Mouse (Mus musculus) MEL (cell line): ENCODE results near the gene Nckipsd. TPM values are rescaled to one million over a fixed set of nuclear protein-coding genes. Genes with fewer than 3 reads are reported as not detected.
A peak's percentile ranks its signal among the peaks of the same experiment; 100 is the strongest.

Source experiments
- DNase-seq: peaks from one replicate; pipeline ENCODE4 v3.0.0; 2011; ENCODE audit warnings: low read depth, low spot score
- H3K27ac ChIP-seq: 2 replicates; pipeline ENCODE4 v1.5.1; 2012; ENCODE audit warnings: low read depth, mild to moderate bottlenecking, control low read depth, low read length, moderate library complexity; ENCODE audit not compliant: control insufficient read depth
- H3K27me3 ChIP-seq, 2 experiments: fragments of 150-350 bp in 1 of 2; sonication (generic) in 1 of 2; 2 replicates each; pipeline ENCODE4 v1.6.1; 2012; ENCODE audit warnings: low read length in 2 of 2, mild to moderate bottlenecking in 2 of 2, improper control_type of control experiment in 1 of 2, moderate library complexity in 1 of 2; ENCODE audit not compliant: insufficient read depth in 2 of 2, control insufficient read depth in 1 of 2
- H3K36me3 ChIP-seq, 2 experiments: 2 replicates each; pipeline ENCODE4 v1.6.1; 2012 to 2014; ENCODE audit warnings: low read length in 2 of 2, improper control_type of control experiment in 1 of 2, inconsistent platforms in 1 of 2, mild to moderate bottlenecking in 1 of 2; ENCODE audit not compliant: insufficient read depth in 2 of 2, control insufficient read depth in 1 of 2
- H3K4me1 ChIP-seq, 2 experiments: fragments of 150-350 bp in 1 of 2; sonication (generic) in 1 of 2; 2 replicates each; pipeline ENCODE4 v1.6.1; 2012; ENCODE audit warnings: low read length in 2 of 2, improper control_type of control experiment in 1 of 2, mild to moderate bottlenecking in 1 of 2; ENCODE audit not compliant: insufficient read depth in 2 of 2, control insufficient read depth in 1 of 2
- H3K4me3 ChIP-seq, 2 experiments: fragments of 150-350 bp in 1 of 2; sonication (generic) in 1 of 2; 2 replicates each; pipeline ENCODE4 v1.5.1; 2012; ENCODE audit warnings: low read depth in 2 of 2, low read length in 2 of 2, mild to moderate bottlenecking in 2 of 2, moderate library complexity in 2 of 2, control low read depth in 1 of 2, improper control_type of control experiment in 1 of 2; ENCODE audit not compliant: control insufficient read depth in 1 of 2, insufficient read depth in 1 of 2
- H3K79me2 ChIP-seq: 2 replicates; pipeline ENCODE4 v1.6.1; 2012; ENCODE audit warnings: mild to moderate bottlenecking, low read length, moderate library complexity; ENCODE audit not compliant: control insufficient read depth, poor library complexity, insufficient read depth
- H3K9ac ChIP-seq: 2 replicates; pipeline ENCODE4 v1.6.1; 2012; ENCODE audit warnings: low read depth, mild to moderate bottlenecking, control low read depth, low read length, moderate library complexity; ENCODE audit not compliant: control insufficient read depth, poor library complexity, severe bottlenecking
- H3K9me3 ChIP-seq: fragments of 150-350 bp; sonication (generic); replicated peaks from 2 replicates; pipeline ENCODE4 v1.6.1; 2012; ENCODE audit warnings: mild to moderate bottlenecking, low read length, improper control_type of control experiment, moderate library complexity; ENCODE audit not compliant: insufficient read depth
- CHD1 ChIP-seq: IDR thresholded peaks from 2 replicates; pipeline ENCODE4 v1.6.1; 2012; ENCODE audit warnings: low read depth, mild to moderate bottlenecking, inconsistent platforms, low read length, improper control_type of control experiment
- CHD2 ChIP-seq: IDR thresholded peaks from 2 replicates; pipeline ENCODE4 v1.6.1; 2011; ENCODE audit warnings: low read length, improper control_type of control experiment
- CTCF ChIP-seq, 3 experiments: IDR thresholded peaks in 2 of 3; conservative IDR thresholded peaks in 1 of 3; 2 replicates each; pipeline ENCODE4 v1.5.1; 2011 to 2012; ENCODE audit warnings: low read length in 3 of 3, low read depth in 2 of 3, mild to moderate bottlenecking in 2 of 3, improper control_type of control experiment in 1 of 3, inconsistent platforms in 1 of 3, mixed read lengths in 1 of 3, moderate library complexity in 1 of 3; ENCODE audit not compliant: control insufficient read depth in 1 of 3, insufficient read depth in 1 of 3, poor library complexity in 1 of 3, severe bottlenecking in 1 of 3
- E2F4 ChIP-seq: IDR thresholded peaks from 2 replicates; pipeline ENCODE4 v1.6.1; 2011; ENCODE audit warnings: low read depth, low read length, improper control_type of control experiment, borderline replicate concordance
- ELF1 ChIP-seq: IDR thresholded peaks from 2 replicates; pipeline ENCODE4 v1.6.1; 2014; ENCODE audit warnings: low read depth, mild to moderate bottlenecking, inconsistent platforms, low read length, improper control_type of control experiment, moderate library complexity
- ETS1 ChIP-seq: IDR thresholded peaks from 2 replicates; pipeline ENCODE4 v1.6.1; 2012; ENCODE audit warnings: low read depth, mild to moderate bottlenecking, inconsistent platforms, low read length, improper control_type of control experiment, moderate library complexity
- HCFC1 ChIP-seq: IDR thresholded peaks from 2 replicates; pipeline ENCODE4 v1.6.1; 2012; ENCODE audit warnings: low read depth, mild to moderate bottlenecking, inconsistent platforms, low read length, improper control_type of control experiment, moderate library complexity
- JUND ChIP-seq: IDR thresholded peaks from 2 replicates; pipeline ENCODE4 v1.6.1; 2011; ENCODE audit warnings: low read depth, mild to moderate bottlenecking, improper control_type of control experiment, low read length
- KAT2A ChIP-seq: conservative IDR thresholded peaks from 2 replicates; pipeline ENCODE4 v1.6.1; 2012; ENCODE audit warnings: low read depth, low read length, improper control_type of control experiment, inconsistent platforms
- MAX ChIP-seq: IDR thresholded peaks from 2 replicates; pipeline ENCODE4 v1.6.1; 2011; ENCODE audit warnings: low read length, improper control_type of control experiment
- MAZ ChIP-seq: IDR thresholded peaks from 2 replicates; pipeline ENCODE4 v1.6.1; 2012; ENCODE audit warnings: low read depth, mild to moderate bottlenecking, inconsistent platforms, low read length, improper control_type of control experiment
- MEF2A ChIP-seq: IDR thresholded peaks from 2 replicates; pipeline ENCODE4 v1.6.1; 2014; ENCODE audit warnings: low read depth, mild to moderate bottlenecking, inconsistent platforms, low read length, improper control_type of control experiment; ENCODE audit not compliant: poor library complexity, insufficient replicate concordance, severe bottlenecking; ENCODE audit errors: extremely low read depth
- MXI1 ChIP-seq: IDR thresholded peaks from 2 replicates; pipeline ENCODE4 v1.6.1; 2011; ENCODE audit warnings: mild to moderate bottlenecking, low read depth, low read length, improper control_type of control experiment
- MYB ChIP-seq: IDR thresholded peaks from 2 replicates; pipeline ENCODE4 v1.6.1; 2011; ENCODE audit warnings: mild to moderate bottlenecking, low read depth, low read length, improper control_type of control experiment
- MYC ChIP-seq: IDR thresholded peaks from 2 replicates; pipeline ENCODE4 v1.6.1; 2011; ENCODE audit warnings: low read depth, mild to moderate bottlenecking, low read length, improper control_type of control experiment, moderate library complexity
- NELFE ChIP-seq: IDR thresholded peaks from 2 replicates; pipeline ENCODE4 v1.6.1; 2011; ENCODE audit warnings: low read depth, low read length, improper control_type of control experiment
- NRF1 ChIP-seq: IDR thresholded peaks from 2 replicates; pipeline ENCODE4 v1.6.1; 2014; ENCODE audit warnings: low read depth, mild to moderate bottlenecking, inconsistent platforms, low read length, improper control_type of control experiment, moderate library complexity; ENCODE audit not compliant: poor library complexity, insufficient read depth, severe bottlenecking
- POLR2A ChIP-seq, 2 experiments: IDR thresholded peaks; 2 replicates each; pipeline ENCODE4 v1.6.1; 2011 to 2012; ENCODE audit warnings: low read length in 2 of 2, mild to moderate bottlenecking in 2 of 2, control low read depth in 1 of 2, improper control_type of control experiment in 1 of 2, low read depth in 1 of 2, moderate library complexity in 1 of 2; ENCODE audit not compliant: control insufficient read depth in 1 of 2, insufficient read depth in 1 of 2, poor library complexity in 1 of 2
- POLR2AphosphoS2 ChIP-seq: IDR thresholded peaks from 2 replicates; pipeline ENCODE4 v1.6.1; 2011; ENCODE audit warnings: low read length, improper control_type of control experiment
- RCOR1 ChIP-seq: IDR thresholded peaks from 2 replicates; pipeline ENCODE4 v1.6.1; 2012; ENCODE audit warnings: low read depth, mild to moderate bottlenecking, inconsistent platforms, low read length, improper control_type of control experiment
- SMC3 ChIP-seq: IDR thresholded peaks from 2 replicates; pipeline ENCODE4 v1.6.1; 2011; ENCODE audit warnings: low read depth, low read length, improper control_type of control experiment
- TAL1 ChIP-seq: IDR thresholded peaks from 2 replicates; pipeline ENCODE4 v1.6.1; 2012; ENCODE audit warnings: mild to moderate bottlenecking, inconsistent platforms, low read length, moderate library complexity, mixed read lengths
- USF1 ChIP-seq: IDR thresholded peaks from 2 replicates; pipeline ENCODE4 v1.6.1; 2014; ENCODE audit warnings: low read depth, mild to moderate bottlenecking, inconsistent platforms, low read length, improper control_type of control experiment, moderate library complexity
- ZC3H11A ChIP-seq: IDR thresholded peaks from 2 replicates; pipeline ENCODE4 v1.6.1; 2012; ENCODE audit warnings: low read depth, mild to moderate bottlenecking, inconsistent platforms, low read length, improper control_type of control experiment
- ZKSCAN1 ChIP-seq: IDR thresholded peaks from 2 replicates; pipeline ENCODE4 v1.6.1; 2012; ENCODE audit warnings: low read depth, mild to moderate bottlenecking, inconsistent platforms, low read length, improper control_type of control experiment, moderate library complexity
- ZMIZ1 ChIP-seq: IDR thresholded peaks from 2 replicates; pipeline ENCODE4 v1.6.1; 2012; ENCODE audit warnings: low read depth, mild to moderate bottlenecking, inconsistent platforms, low read length, improper control_type of control experiment, moderate library complexity
- ZNF384 ChIP-seq: IDR thresholded peaks from 2 replicates; pipeline ENCODE4 v1.6.1; 2012; ENCODE audit warnings: low read depth, mild to moderate bottlenecking, inconsistent platforms, low read length, improper control_type of control experiment
- polyA plus RNA-seq, 2 experiments: library from polyadenylated mRNA; stranded (reverse) in 1 of 2; unstranded in 1 of 2; fragments of >175 nt in 1 of 2; fragments of >200 nt in 1 of 2; gene quantifications; 2 replicates each; pipeline versions ENCODE4 v1.2.1 to v1.2.4; 2012; ENCODE audit warnings: low replicate concordance in 2 of 2, low read depth in 1 of 2; ENCODE audit not compliant: insufficient read length in 2 of 2, insufficient read depth in 1 of 2, missing spikeins in 1 of 2
- total RNA-seq: library from RNA; depleted of rRNA; stranded (reverse); fragments of 300-350 nt; gene quantifications from 2 replicates; pipeline ENCODE4 v1.2.3, GENCODE M21; 2012

Gene Nckipsd
- total and polyA plus RNA-seq, 3 experiments = 6.6 to 10.3 TPM; not detected in 1

DNA sequence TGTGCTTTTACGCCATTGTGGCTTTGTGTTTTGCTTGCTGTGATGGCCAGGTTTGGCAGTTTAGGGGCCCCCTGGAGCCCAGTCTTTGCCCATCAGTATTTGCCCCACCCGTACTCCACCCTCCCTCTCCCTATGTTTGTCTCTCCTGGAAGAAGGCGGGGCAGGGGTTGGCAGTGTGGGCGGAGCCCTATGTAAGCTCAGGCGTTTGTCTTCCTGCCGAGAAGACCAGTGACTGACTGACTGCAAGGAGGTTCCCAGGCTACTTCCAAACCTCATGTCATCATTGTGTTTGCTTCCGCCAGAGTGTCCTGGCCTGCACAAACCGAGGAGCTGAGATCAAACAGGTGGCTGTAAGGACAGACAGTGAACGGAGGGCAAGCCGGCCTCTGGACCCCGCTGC lies 12.4 kb upstream of the Nckipsd start:
- Histone ChIP-seq H3K79me2 (peaks cover 28% of the 10 kb centered on the region), H3K27me3 (no peaks in the 10 kb centered on the region), H3K9ac (no peak overlapping the region), H3K9me3 (no peaks in the 10 kb centered on the region), H3K27ac (no peak overlapping the region)
- DNase-seq = peak; percentile 50
- TF ChIP-seq KAT2A = no peak
- TF ChIP-seq USF1 = no peak
- no peak for TF ChIP-seq ZKSCAN1
- no peak for TF ChIP-seq ETS1
- no peak for TF ChIP-seq MYC
- TF ChIP-seq NELFE = no peak
- TF ChIP-seq MXI1 = no peak
- TF ChIP-seq POLR2AphosphoS2 = no peak
- no peak for TF ChIP-seq POLR2A (IDR thresholded peaks at IDR 0.05; ENCODE audit: control insufficient read depth in 1 of 2, insufficient read depth in 1 of 2, low read depth in 1 of 2, low read length in 2 of 2, poor library complexity in 1 of 2)
- TF ChIP-seq ZC3H11A = no peak
- TF ChIP-seq SMC3 = no peak
- TF ChIP-seq JUND = no peak
- TF ChIP-seq RCOR1 = no peak
- no peak for TF ChIP-seq ZNF384
- no peak for TF ChIP-seq CHD2
- TF ChIP-seq, all 39 proteins: peak for 0
- Histone ChIP-seq H3K36me3 (peaks cover 3 to 20% of the 10 kb centered on the region in 2 experiments), H3K4me1 (peaks cover 10 to 12% of the 10 kb centered on the region in 2 experiments), H3K4me3 (no peak overlapping the region)

DNA sequence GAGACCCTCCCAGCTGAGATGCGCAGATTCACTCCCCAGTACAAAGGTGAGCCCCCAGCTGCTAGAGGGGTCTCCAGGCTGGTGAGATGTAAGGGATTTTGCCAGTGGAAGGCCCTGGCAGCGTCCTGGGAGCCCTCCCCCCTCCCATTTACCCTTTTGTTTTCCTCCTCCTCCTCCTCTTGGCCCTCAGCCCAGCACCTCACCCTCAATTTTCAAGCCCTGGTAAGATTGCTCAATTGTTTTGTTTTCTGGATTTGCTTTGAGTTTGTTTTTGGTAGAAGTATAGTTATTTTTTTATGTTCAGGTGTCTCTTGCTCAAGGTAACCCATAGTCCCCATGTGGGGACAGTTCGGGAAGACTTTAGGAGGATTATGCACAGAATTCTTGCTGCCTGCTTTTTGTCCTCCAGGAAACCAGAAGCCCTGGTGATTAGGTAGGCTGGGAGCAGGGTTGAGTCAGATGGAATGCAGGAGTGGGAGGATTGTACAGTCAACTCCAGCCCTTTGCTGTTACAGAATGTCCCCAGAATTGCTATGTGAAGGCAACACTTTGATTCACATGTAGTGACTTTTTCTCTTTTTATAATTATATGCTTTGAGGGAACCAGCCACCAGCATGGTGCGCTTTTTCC lies 11.7 kb upstream of the Nckipsd start:
- no peak overlapping the region for H3K9ac ChIP-seq
- no peak for DNase-seq
- no peaks in the 10 kb centered on the region for H3K9me3 ChIP-seq
- TF ChIP-seq ZC3H11A (no peak), KAT2A (no peak), HCFC1 (no peak), ZNF384 (no peak), E2F4 (no peak), MXI1 (no peak), MAX (no peak), MEF2A (no peak), ZMIZ1 (no peak), MYB (no peak), ELF1 (no peak), CTCF (IDR thresholded peaks at IDR 0.05 in 2 of 3, conservative IDR thresholded peaks at IDR 0.05 in 1 of 3; ENCODE audit: control insufficient read depth in 1 of 3, insufficient read depth in 1 of 3, low read depth in 2 of 3, low read length in 3 of 3, poor library complexity in 1 of 3, severe bottlenecking in 1 of 3) (no peak), SMC3 (no peak), POLR2AphosphoS2 (no peak), JUND (no peak), NRF1 (no peak), TAL1 (no peak), CHD1 (no peak), MAZ (no peak), CHD2 (no peak)
- H3K79me2 ChIP-seq = peaks cover 24% of the 10 kb centered on the region
- no peak overlapping the region for H3K4me3 ChIP-seq
- peaks cover 10 to 11% of the 10 kb centered on the region in 2 experiments for H3K4me1 ChIP-seq
- H3K36me3 ChIP-seq = peaks cover 3 to 18% of the 10 kb centered on the region in 2 experiments
- no peaks in the 10 kb centered on the region for H3K27me3 ChIP-seq
- H3K27ac ChIP-seq = no peak overlapping the region
